Mouse (Mus musculus) spleen, embryonic (tissue): ENCODE results near the gene Pak6.

Experiments used
- CTCF ChIA-PET: fragments of 350-600 bp; sonication (Branson Sonifier 250); formaldehyde crosslinking; loops from one replicate; lab custom pipeline; 2022; lab: Charles Lee

The Pak6 gene

GRCm38 (mm10) chr2:118723693-118724486, 60.8 kb downstream of the Pak6 start:
- CTCF ChIA-PET: no interaction called here

- CTCF ChIA-PET: no interaction called here
Observed at GRCm38 (mm10) chr2:118725511-118725910, 62.4 kb downstream of the Pak6 start.

GRCm38 (mm10) chr2:118726873-118727272, 63.8 kb downstream of the Pak6 start:
- CTCF ChIA-PET: no interaction called here

- CTCF ChIA-PET: interaction anchor here (1.1 kb wide), 1 partner anchor 19 kb away, joined by 4 read pairs; no protein-coding TSS in a partner anchor
Observed at GRCm38 (mm10) chr2:118727911-118728310, 64.8 kb downstream of the Pak6 start.

- CTCF ChIA-PET: interaction anchor here (1.1 kb wide), 1 partner anchor 19 kb away, joined by 4 read pairs; no protein-coding TSS in a partner anchor
Observed at GRCm38 (mm10) chr2:118728337-118728736, 65.2 kb downstream of the Pak6 start, which contains the start of gene Plcb2. Gene Plcb2, minus strand, starts transcription at chr2:118728438.

DNA sequence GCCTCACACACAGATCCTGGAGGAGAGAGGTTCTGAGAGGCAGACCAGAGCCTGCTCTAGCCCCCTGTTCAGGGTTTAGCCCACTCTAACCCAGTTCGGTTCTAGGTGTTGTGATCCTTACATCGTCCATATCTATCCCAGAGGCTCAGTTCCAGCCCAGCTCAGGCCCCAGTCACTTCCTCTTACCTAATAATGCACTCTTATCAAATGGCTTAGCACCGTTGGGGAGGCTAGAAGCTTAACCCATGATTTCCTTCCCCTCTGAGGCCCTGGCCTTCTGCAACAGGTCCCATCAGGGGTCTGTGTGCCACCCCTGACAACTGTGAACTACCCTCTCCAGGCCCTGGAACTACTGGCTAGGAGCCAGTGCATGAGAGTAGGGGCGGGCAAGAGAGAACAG, 66.1 kb downstream of the Pak6 start:
- CTCF ChIA-PET: no interaction called here

GRCm38 (mm10) chr2:118729816-118730621, 66.9 kb downstream of the Pak6 start:
- CTCF ChIA-PET: interaction anchor here (0.6 to 1.3 kb wide), 2 partner anchors 33 to 285 kb away, joined by 4 to 7 read pairs; no protein-coding TSS in a partner anchor

- CTCF ChIA-PET: interaction anchor here (1.3 kb wide), 1 partner anchor 34 kb away, joined by 4 read pairs; no protein-coding TSS in a partner anchor
Observed at GRCm38 (mm10) chr2:118730622-118730915, 67.5 kb downstream of the Pak6 start.

DNA sequence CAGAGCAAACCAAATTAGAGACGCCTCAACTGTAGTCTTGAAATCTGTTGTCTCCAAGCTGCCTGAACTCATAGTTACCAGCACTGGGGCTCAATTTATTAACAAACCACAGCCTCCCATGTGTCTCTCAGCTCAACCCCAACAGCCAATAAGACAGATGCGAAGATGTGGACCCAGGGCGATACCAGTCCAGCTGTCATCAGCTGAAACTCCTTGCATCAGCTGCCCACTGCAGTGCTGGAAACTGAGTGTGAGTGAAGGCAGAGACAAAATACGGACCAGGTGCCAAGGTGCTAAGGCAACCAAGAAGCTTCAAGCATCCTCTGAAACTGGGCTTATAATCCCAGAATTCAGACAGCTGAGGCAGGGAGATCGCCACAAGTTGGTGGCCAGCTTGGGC, 68.9 kb downstream of the Pak6 start:
- CTCF ChIA-PET: interaction anchor here (1.7 kb wide), 1 partner anchor 10 kb away, joined by 4 read pairs; no protein-coding TSS in a partner anchor

DNA sequence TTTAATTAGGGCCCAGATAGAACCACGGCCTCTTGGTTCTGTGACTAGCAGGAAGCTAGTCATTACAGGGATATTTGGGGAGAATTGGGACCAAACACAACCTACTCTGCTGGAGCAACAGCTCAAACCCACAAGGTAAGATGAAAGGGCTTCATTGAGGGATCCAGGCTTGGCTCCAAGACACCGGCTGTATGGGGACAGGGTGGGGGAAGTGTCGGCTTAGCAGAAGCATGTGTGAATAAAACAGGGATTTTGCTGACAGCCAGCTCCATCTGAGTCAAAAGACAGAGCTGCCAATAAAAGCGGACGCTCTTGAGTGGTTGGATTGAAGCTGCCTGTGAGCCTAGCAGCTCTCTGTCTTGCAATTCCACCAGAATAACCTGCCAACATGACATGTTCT, 70.2 kb downstream of the Pak6 start:
- CTCF ChIA-PET: interaction anchor here (1.7 kb wide), 1 partner anchor 9 kb away, joined by 4 read pairs; no protein-coding TSS in a partner anchor

GRCm38 (mm10) chr2:118740341-118740740, 77.2 kb downstream of the Pak6 start:
- CTCF ChIA-PET: interaction anchor here (0.6 kb wide), 1 partner anchor 142 kb away, joined by 3 read pairs; no protein-coding TSS in a partner anchor

- CTCF ChIA-PET: no interaction called here
Observed at GRCm38 (mm10) chr2:118741183-118741582, 78.1 kb downstream of the Pak6 start.

- CTCF ChIA-PET: interaction anchor here (0.6 to 2.0 kb wide), 4 partner anchors 16 to 105 kb away, joined by 3 to 9 read pairs (median 4); no protein-coding TSS in a partner anchor
Observed at GRCm38 (mm10) chr2:118743261-118743943, 80.3 kb downstream of the Pak6 start.

- CTCF ChIA-PET: no interaction called here
Observed at GRCm38 (mm10) chr2:118744621-118745020, 81.5 kb downstream of the Pak6 start.

- CTCF ChIA-PET: interaction anchor here (1.0 kb wide), 1 partner anchor 13 kb away, joined by 3 read pairs; no protein-coding TSS in a partner anchor
Observed at GRCm38 (mm10) chr2:118745232-118745884, 82.3 kb downstream of the Pak6 start, which contains the start of gene Inafm2. Gene Inafm2, plus strand, starts transcription at chr2:118745758.

- CTCF ChIA-PET: interaction anchor here (0.6 to 1.4 kb wide), 4 partner anchors 12 to 203 kb away, joined by 3 to 5 read pairs (median 4); partner anchors contain the start of gene Plcb2
Observed at GRCm38 (mm10) chr2:118745915-118746901, 83.1 kb downstream of the Pak6 start.

- CTCF ChIA-PET: interaction anchor here (0.6 to 1.4 kb wide), 4 partner anchors 19 to 204 kb away, joined by 3 to 6 read pairs (median 4); partner anchors contain the start of gene Plcb2
Observed at GRCm38 (mm10) chr2:118747301-118747960, 84.3 kb downstream of the Pak6 start.
